Mouse (Mus musculus) intestine, postnatal 0 days (tissue): ENCODE measurements around the gene Khdrbs2. TPM values are rescaled to one million over a fixed set of nuclear protein-coding genes. Genes with fewer than 3 reads are reported as not detected.

Source experiments
- ATAC-seq: fragments of 200-750 bp; cut with Nextera tagmentation; 2 replicates; pipeline ENCODE4 v1.8.0; 2017; ENCODE audit warnings: mild to moderate bottlenecking, moderate TSS enrichment, moderate library complexity
- H3K27ac ChIP-seq: fragments of 300-500 bp; sonication (generic); 2 replicates; pipeline ENCODE4 v1.5.1; 2014; ENCODE audit warnings: mild to moderate bottlenecking, low read depth, low read length, moderate library complexity
- H3K27me3 ChIP-seq: fragments of 300-500 bp; sonication (generic); replicated peaks from 2 replicates; pipeline ENCODE4 v1.6.1; 2014; ENCODE audit warnings: low read length, mixed read lengths; ENCODE audit not compliant: control insufficient read depth, insufficient read depth
- H3K36me3 ChIP-seq: fragments of 300-500 bp; sonication (generic); 2 replicates; pipeline ENCODE4 v1.6.1; 2014; ENCODE audit warnings: mild to moderate bottlenecking, moderate library complexity; ENCODE audit not compliant: control insufficient read depth, insufficient read depth
- H3K4me1 ChIP-seq: fragments of 300-500 bp; sonication (generic); replicated peaks from 2 replicates; pipeline ENCODE4 v1.6.1; 2014; ENCODE audit warnings: antibody characterized with exemption, low read length, mixed read lengths; ENCODE audit not compliant: control insufficient read depth, insufficient read depth
- H3K4me2 ChIP-seq: fragments of 300-500 bp; sonication (generic); replicated peaks from 2 replicates; pipeline ENCODE4 v1.6.1; 2014; ENCODE audit warnings: low read depth, mild to moderate bottlenecking, moderate library complexity
- H3K4me3 ChIP-seq: fragments of 300-500 bp; sonication (generic); 2 replicates; pipeline ENCODE4 v1.5.1; 2014; ENCODE audit warnings: low read depth, low read length
- H3K9ac ChIP-seq: fragments of 300-500 bp; sonication (generic); 2 replicates; pipeline ENCODE4 v1.6.1; 2014; ENCODE audit warnings: mild to moderate bottlenecking, low read depth, low read length
- H3K9me3 ChIP-seq: fragments of 300-500 bp; sonication (generic); 2 replicates; pipeline ENCODE4 v1.6.1; 2016; ENCODE audit warnings: mixed run types; ENCODE audit not compliant: control insufficient read depth
- CTCF ChIP-seq: sonication (generic); IDR thresholded peaks from 2 replicates; pipeline ENCODE4 v1.5.1; 2016; ENCODE audit warnings: low read depth, mild to moderate bottlenecking, control low read depth, antibody characterized with exemption, moderate library complexity
- WGBS: fragments of 180-500 bp; shearing (Covaris S2); extraction: QIAGEN DNeasy Blood & Tissue Kit; methylation state at CpG from one replicate; pipeline ENCODE4 v1.1.7; 2014; 5-methylcytosine and 5-hydroxymethylcytosine counted together
- polyA plus RNA-seq: library from polyadenylated mRNA; unstranded; fragments of >200 nt; fragmentation: Nextera tagmentation; extraction: Ambion mirVana; gene quantifications from 2 replicates; pipeline ENCODE4 v1.2.1, GENCODE M21; 2015

Gene Khdrbs2
- polyA plus RNA-seq, 1 experiment from 2014 or later = 1.6 TPM

DNA sequence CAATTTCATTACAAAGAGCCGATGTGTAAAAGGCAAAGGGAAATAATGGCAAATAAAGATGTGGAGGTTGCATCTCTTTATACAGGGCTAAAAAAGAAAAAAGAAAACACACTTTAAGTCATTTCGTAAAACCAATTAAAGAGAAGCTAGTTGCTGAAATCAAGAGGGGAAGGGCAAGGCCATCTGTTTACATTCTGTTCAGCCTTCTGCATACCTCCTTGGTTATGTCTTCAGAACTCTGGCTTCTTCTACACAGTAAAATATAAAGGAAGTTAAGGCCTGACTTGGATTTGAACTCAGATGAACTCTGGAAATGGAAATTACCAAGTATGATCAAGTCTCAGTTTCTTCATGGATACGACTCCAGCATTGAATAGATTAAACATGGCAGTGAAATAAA lies 528.8 kb downstream of the Khdrbs2 start:
- WGBS = 85% methylated on average over 3 of the region's 3 CpGs
- no peaks in the 10 kb centered on the region for H3K4me1 ChIP-seq
- ATAC-seq = no peak

More for the DNA sequence above, 528.8 kb downstream of the Khdrbs2 start:
- Histone ChIP-seq H3K36me3 (no peaks in the 10 kb centered on the region), H3K9ac (no peak overlapping the region), H3K27me3 (no peaks in the 10 kb centered on the region), H3K27ac (no peak overlapping the region), H3K4me3 (no peak overlapping the region), H3K4me2 (no peak overlapping the region), H3K9me3 (no peaks in the 10 kb centered on the region)
- TF ChIP-seq CTCF = no peak
